Mouse (Mus musculus) hindbrain, postnatal 0 days (tissue): ENCODE measurements around the gene Timeless. TPM values are rescaled to one million over a fixed set of nuclear protein-coding genes. Genes with fewer than 3 reads are reported as not detected.
A peak's percentile ranks its signal among the peaks of the same experiment; 100 is the strongest.

Experiments used
- ATAC-seq: fragments of 200-750 bp; cut with Nextera tagmentation; 2 replicates; pipeline ENCODE4 v1.8.0; 2017; ENCODE audit warnings: mild to moderate bottlenecking, moderate TSS enrichment, moderate library complexity
- DNase-seq: peaks from one replicate; pipeline ENCODE4 v3.0.0-alpha.2; 2015; ENCODE audit warnings: low spot score
- H3K27ac ChIP-seq: fragments of 300-500 bp; sonication (generic); 2 replicates; pipeline ENCODE4 v1.5.1; 2014; ENCODE audit warnings: mild to moderate bottlenecking
- H3K27me3 ChIP-seq: fragments of 300-500 bp; sonication (generic); 2 replicates; pipeline ENCODE4 v1.6.1; 2014; ENCODE audit warnings: low read length, mixed read lengths; ENCODE audit not compliant: insufficient read depth
- H3K36me3 ChIP-seq: fragments of 300-500 bp; sonication (generic); 2 replicates; pipeline ENCODE4 v1.6.1; 2014; ENCODE audit warnings: low read length, mixed read lengths; ENCODE audit not compliant: insufficient read depth
- H3K4me1 ChIP-seq: fragments of 300-500 bp; sonication (generic); 2 replicates; pipeline ENCODE4 v1.6.1; 2014; ENCODE audit warnings: antibody characterized with exemption, low read length, mixed read lengths; ENCODE audit not compliant: insufficient read depth
- H3K4me2 ChIP-seq: fragments of 300-500 bp; sonication (generic); 2 replicates; pipeline ENCODE4 v1.6.1; 2014; ENCODE audit warnings: low read depth, mild to moderate bottlenecking, low read length, moderate library complexity, mixed read lengths
- H3K4me3 ChIP-seq: fragments of 300-500 bp; sonication (generic); 2 replicates; pipeline ENCODE4 v1.5.1; 2014; ENCODE audit warnings: low read length
- H3K9ac ChIP-seq: fragments of 300-500 bp; sonication (generic); replicated peaks from 2 replicates; pipeline ENCODE4 v1.6.1; 2014; ENCODE audit warnings: mild to moderate bottlenecking, low read length, moderate library complexity, mixed read lengths
- H3K9me3 ChIP-seq: fragments of 300-500 bp; sonication (generic); 2 replicates; pipeline ENCODE4 v1.6.1; 2016; ENCODE audit warnings: low read length, mixed read lengths
- CTCF ChIP-seq: IDR thresholded peaks from 2 replicates; pipeline ENCODE4 v1.5.1; 2016; ENCODE audit warnings: antibody characterized with exemption, control low read depth, low read depth
- WGBS: fragments of 180-500 bp; shearing (Covaris S2); extraction: QIAGEN DNeasy Blood & Tissue Kit; methylation state at CpG from one replicate; pipeline ENCODE4 v1.1.7; 2014; 5-methylcytosine and 5-hydroxymethylcytosine counted together
- polyA plus RNA-seq: library from polyadenylated mRNA; unstranded; fragments of >200 nt; fragmentation: Nextera tagmentation; extraction: Ambion mirVana; gene quantifications from 2 replicates; pipeline ENCODE4 v1.2.1, GENCODE M21; 2015
- total RNA-seq: library from RNA; depleted of rRNA; stranded (reverse); fragments of >200 nt; gene quantifications from 2 replicates; pipeline ENCODE4 v1.2.3, GENCODE M21; 2014

The Timeless gene
- total and polyA plus RNA-seq, 2 experiments from 2014 or later: 15.2 to 15.6 TPM

DNA sequence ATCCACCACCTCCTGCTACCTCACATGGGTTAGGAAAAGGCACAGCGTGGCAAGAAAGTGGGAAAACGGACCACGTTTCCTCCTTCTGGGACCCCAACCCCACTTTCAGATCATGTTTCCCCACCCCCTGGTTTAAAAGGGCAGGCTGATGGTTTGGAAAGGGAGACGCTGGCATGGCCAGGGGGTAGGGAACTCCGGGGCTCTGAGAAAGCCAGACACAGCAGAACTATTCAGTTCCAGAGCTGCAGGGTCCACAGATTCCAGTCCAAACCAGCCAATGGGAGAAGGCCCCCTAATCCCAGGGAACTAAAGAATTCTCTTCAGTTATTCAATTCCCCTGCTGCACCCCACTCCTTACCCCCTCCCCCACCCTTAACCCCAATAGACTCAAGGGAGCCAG is 6.8 kb upstream of the Timeless start:
- no peak overlapping the region for H3K9ac ChIP-seq
- no peak for DNase-seq
- no peaks in the 10 kb centered on the region for H3K36me3 ChIP-seq
- no peak for TF ChIP-seq CTCF
- 49% methylated on average over 5 of the region's 5 CpGs for WGBS
- H3K9me3 ChIP-seq: no peaks in the 10 kb centered on the region
- no peaks in the 10 kb centered on the region for H3K4me1 ChIP-seq
- H3K4me3 ChIP-seq: no peak overlapping the region
- H3K27ac ChIP-seq: no peak overlapping the region
- ATAC-seq: no peak
- no peaks in the 10 kb centered on the region for H3K27me3 ChIP-seq
- no peak overlapping the region for H3K4me2 ChIP-seq

DNA sequence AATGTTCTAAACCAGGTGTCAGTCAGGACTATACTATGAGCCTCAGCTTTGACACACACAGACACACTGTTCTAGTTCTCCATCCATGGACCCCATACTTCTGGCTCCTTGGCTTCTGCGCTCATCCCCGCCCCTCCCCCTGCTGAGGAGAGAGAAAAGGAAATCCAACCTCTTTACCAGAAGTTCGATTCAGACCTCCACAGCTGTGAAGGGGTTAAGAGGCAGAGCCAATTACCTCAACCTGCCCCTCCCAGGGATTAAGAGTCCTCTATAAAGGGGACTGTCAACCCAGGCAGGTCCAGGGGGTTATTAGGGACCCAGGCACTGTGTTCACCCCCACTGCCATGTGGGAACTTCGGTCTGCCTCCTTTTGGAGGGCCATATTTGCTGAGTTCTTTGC is 6.3 kb upstream of the Timeless start, which contains the start of gene Mip:
Gene Mip (plus strand): TSS at position 301 of the 400 bp plus-strand sequence.
- Histone ChIP-seq H3K36me3 (no peaks in the 10 kb centered on the region), H3K27me3 (no peaks in the 10 kb centered on the region), H3K27ac (no peak within 1 kb of the TSS), H3K9ac (no peak within 1 kb of the TSS), H3K4me3 (no peak within 1 kb of the TSS), H3K4me1 (no peaks in the 10 kb centered on the region), H3K4me2 (no peak within 1 kb of the TSS), H3K9me3 (no peaks in the 10 kb centered on the region)
- no peak for TF ChIP-seq CTCF
- DNase-seq (no peak), ATAC-seq (no peak)
- WGBS: 34% methylated on average over 4 of the region's 4 CpGs

DNA sequence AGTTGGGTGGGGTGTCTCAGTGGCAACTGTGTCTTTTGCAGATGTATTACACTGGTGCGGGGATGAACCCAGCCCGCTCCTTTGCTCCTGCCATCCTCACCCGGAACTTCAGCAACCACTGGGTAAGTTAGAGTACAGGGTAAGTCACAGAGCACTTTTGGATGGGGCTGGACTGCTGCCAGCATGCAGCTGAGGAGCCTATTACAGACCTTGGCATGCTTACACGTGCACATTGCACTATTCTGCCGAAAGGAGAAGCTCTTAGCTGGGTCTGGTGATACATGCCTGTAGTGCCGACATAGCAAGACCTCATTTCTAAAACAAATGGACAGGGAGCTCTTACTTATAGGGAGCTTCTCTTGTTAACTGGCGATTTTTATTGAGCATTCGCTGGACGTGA is 4.3 kb upstream of the Timeless start:
- no peak overlapping the region for H3K27ac ChIP-seq
- DNase-seq (no peak), ATAC-seq (no peak)
- no peak overlapping the region for H3K4me3 ChIP-seq
- no peaks in the 10 kb centered on the region for H3K36me3 ChIP-seq
- H3K9ac ChIP-seq: no peak overlapping the region
- no peak for TF ChIP-seq CTCF
- no peak overlapping the region for H3K4me2 ChIP-seq
- 0 out of 2 replicates have a peak, but pooled peaks cover 3% of the 10 kb centered on the region for H3K4me1 ChIP-seq
- no peaks in the 10 kb centered on the region for H3K9me3 ChIP-seq
- H3K27me3 ChIP-seq: no peaks in the 10 kb centered on the region
- WGBS: 76% methylated on average over 9 of the region's 9 CpGs

DNA sequence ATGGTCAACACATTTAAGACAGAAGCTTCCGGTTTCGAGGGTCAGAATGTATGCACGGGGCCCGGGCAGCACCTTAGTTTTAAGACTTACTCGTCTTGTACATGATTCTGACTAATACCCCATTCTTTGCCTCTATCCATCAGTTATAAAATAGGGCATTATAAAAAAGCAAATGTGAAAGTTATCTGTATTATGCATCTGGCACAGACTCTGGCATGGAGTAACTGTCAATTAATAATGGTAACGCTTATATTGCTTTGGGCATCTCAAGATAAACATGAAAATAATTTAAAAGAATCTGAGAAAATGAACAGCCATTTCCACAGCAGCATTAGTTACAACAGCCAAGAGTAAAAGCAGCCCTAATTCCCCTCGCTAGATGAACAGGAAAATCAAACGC is 3.9 kb upstream of the Timeless start:
- Histone ChIP-seq H3K4me3 (no peak overlapping the region), H3K27ac (no peak overlapping the region), H3K9ac (no peak overlapping the region), H3K4me2 (no peak overlapping the region), H3K9me3 (no peaks in the 10 kb centered on the region), H3K36me3 (no peaks in the 10 kb centered on the region), H3K4me1 (0 out of 2 replicates have a peak, but pooled peaks cover 3% of the 10 kb centered on the region), H3K27me3 (no peaks in the 10 kb centered on the region)
- DNase-seq (no peak), ATAC-seq (no peak)
- 93% methylated on average over 8 of the region's 8 CpGs for whole genome bisulfite sequencing
- no peak for TF ChIP-seq CTCF

DNA sequence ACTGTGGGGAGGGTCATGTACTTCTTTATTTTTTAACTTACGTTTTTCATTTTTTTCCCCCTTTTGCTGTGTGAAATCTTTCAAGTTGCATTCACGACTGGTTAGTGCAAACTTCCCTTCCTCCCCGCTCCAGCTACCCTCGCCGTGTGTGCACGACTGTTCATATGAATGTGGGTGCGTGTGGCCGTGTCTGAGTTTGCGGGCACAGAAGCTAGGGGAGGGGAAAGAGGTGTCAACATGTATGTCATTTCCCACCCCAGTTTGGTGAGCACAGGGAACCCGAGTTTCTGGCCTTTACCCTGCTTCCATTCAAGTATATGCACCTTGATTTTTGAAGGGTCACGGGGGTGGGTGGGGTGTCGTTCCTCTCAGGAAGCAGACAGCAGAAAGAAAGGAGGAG is 1.3 kb upstream of the Timeless start:
- no peaks in the 10 kb centered on the region for H3K9me3 ChIP-seq
- TF ChIP-seq CTCF: no peak
- H3K9ac ChIP-seq: no peak overlapping the region
- H3K27ac ChIP-seq: no peak overlapping the region
- 84% methylated on average over 12 of the region's 12 CpGs for WGBS
- no peaks in the 10 kb centered on the region for H3K36me3 ChIP-seq
- H3K4me1 ChIP-seq: 0 out of 2 replicates have a peak, but pooled peaks cover 3% of the 10 kb centered on the region
- no peak for ATAC-seq
- H3K4me2 ChIP-seq: no peak overlapping the region
- H3K27me3 ChIP-seq: no peaks in the 10 kb centered on the region
- DNase-seq: no peak
- no peak overlapping the region for H3K4me3 ChIP-seq

DNA sequence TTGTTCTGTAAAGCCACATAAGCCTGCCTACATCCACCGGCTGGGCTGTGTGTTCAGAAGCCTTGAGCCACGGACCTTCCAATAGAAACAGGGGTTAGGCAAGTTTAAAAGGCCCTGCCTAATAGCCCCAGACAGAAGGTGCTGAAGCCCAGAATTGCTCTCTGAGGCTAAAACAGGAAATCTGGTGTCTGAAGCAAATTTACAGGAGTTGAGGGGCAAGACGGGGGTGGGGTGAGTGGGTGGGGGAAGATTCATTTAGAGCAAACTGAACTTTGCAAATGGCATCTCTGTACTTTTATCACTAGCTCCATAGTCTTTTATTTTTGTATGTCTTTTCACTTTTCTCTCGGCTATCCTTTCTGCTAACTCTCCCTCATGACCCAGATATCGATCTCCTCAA is 719 bp upstream of the Timeless start:
- peak overlapping the region; percentile 60 for H3K4me3 ChIP-seq
- no peak for TF ChIP-seq CTCF
- H3K27ac ChIP-seq: no peak overlapping the region
- 18% methylated on average over 5 of the region's 5 CpGs for WGBS
- peak overlapping the region; percentile 64 for H3K4me2 ChIP-seq
- H3K27me3 ChIP-seq: no peaks in the 10 kb centered on the region
- no peaks in the 10 kb centered on the region for H3K9me3 ChIP-seq
- DNase-seq (no peak), ATAC-seq (no peak)
- 0 out of 2 replicates have a peak, but pooled peaks cover 3% of the 10 kb centered on the region for H3K4me1 ChIP-seq
- H3K9ac ChIP-seq: no peak overlapping the region
- H3K36me3 ChIP-seq: no peaks in the 10 kb centered on the region

DNA sequence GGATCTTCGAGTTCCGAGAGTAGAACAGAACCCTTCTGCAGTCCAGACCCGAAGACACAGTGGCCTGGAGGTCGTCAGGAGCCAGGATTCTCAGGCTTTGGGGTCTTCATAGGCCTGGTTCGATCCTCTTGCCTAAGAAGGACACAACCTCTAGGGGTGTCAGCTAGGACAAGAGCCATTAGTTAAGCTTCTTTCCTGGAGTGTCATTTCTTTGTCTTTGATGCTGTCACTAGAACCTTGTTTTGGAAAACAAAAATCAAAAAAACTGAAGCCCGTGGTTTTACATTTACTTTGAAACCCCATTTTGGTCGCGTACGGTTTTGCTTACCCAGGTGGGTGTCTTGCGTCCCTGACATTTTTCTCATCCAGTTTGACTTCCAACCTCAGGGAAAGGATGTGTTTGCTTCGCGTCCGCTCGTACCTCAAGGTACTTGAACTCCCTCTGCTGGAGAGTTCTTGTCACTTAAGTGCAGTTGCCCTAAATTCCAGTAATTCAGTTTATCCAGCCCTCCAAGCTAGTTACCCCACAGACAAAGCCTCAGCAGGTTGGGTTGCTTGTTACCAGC is 638 bp downstream of the Timeless start:
- no peak; the same call in 1 of the 2 replicates for ATAC-seq
- Histone ChIP-seq H3K27ac (peak overlapping the region; percentile 88), H3K27me3 (no peaks in the 10 kb centered on the region), H3K9ac (peak overlapping the region; percentile 67), H3K36me3 (no peaks in the 10 kb centered on the region), H3K9me3 (no peaks in the 10 kb centered on the region), H3K4me1 (0 out of 2 replicates have a peak, but pooled peaks cover 3% of the 10 kb centered on the region), H3K4me3 (peak overlapping the region; percentile 60), H3K4me2 (peak overlapping the region; percentile 64)
- under 1% methylated on average over 14 of the region's 14 CpGs for WGBS
- DNase-seq: peak; percentile 91
- TF ChIP-seq CTCF: peak; percentile 81
